In the genomic region with DNA sequence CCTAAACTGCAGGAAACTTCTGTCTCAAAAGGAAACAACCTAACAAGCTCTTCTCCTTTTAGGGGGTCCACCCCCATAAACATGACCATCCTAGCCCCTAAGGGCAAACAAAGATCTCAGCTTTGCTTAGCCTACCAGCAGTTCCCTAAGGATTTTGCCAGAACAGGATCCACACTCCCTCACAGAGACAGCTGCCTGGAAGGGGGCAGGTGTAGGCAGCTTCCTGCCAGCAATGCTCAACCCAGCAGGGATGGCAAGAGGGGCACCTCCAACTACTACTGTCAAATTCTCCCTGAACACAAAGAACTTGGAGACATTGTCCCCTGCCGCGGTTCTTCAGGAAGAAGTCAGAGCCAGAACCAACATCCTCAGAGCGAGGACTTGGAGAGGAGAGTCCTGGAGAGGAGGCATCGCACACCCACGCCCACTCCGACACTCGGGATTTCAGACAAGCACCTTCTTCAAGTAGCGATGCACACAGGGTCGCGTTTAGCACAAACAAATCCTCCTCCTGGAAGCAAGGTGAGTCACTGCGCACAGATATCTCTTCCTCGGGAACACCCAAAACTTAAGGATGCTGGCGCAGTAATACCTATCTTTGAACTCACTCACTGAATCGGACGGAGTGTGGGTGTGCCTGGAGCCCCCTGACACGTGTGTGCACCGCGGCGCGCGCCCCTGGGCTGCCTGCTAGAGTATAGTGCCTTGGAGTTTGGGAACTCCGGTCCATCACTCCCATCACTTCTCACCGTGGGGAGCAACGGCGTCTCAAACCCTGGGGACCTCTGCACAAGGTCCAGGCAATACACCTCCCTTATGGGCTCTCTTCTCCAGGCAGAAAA, we compare ENCODE assay signal across 7 mouse cellular contexts. TPM values are rescaled to one million over a fixed set of nuclear protein-coding genes. Genes with fewer than 3 reads are reported as not detected.
DNase-seq lines count a peak whose midpoint lies in the region; ATAC-seq lines count a peak whose summit lies in the region.

No protein-coding gene starts in this region.

- H3K27me3 ChIP-seq in embryonic facial prominence, embryonic 10.5 days (replicated peaks; ENCODE audit: low read depth, poor library complexity, severe bottlenecking): peaks cover 70% of the 10 kb centered on the region
- H3K27me3 ChIP-seq in hindbrain, embryonic 15.5 days: peaks cover 51% of the 10 kb centered on the region
- peaks cover 53% of the 10 kb centered on the region for H3K27me3 ChIP-seq in midbrain, embryonic 15.5 days (replicated peaks)

- peak overlapping the region; percentile 46; the same call in 1 of the 2 replicates for H3K9ac ChIP-seq in hindbrain, embryonic 15.5 days
- peak overlapping the region; percentile 43 for H3K9ac ChIP-seq in midbrain, embryonic 15.5 days

- peak; percentile 25 for DNase-seq in right cerebral cortex, adult 18-20 months
- no peak for DNase-seq in right cerebral cortex, postnatal 14 days
- peak; percentile 62 for DNase-seq in embryonic facial prominence, embryonic 10.5 days (ENCODE audit: low spot score)
- DNase-seq in thymus, postnatal 36 days: no peak
- no peak for DNase-seq in spleen, postnatal 4 days (ENCODE audit: low spot score in 2 of 2)

- WGBS in embryonic facial prominence, embryonic 10.5 days: under 1% methylated on average over 25 of the region's 25 CpGs
- 2% methylated on average over 25 of the region's 25 CpGs for WGBS in hindbrain, embryonic 15.5 days
- WGBS in midbrain, embryonic 15.5 days: under 1% methylated on average over 25 of the region's 25 CpGs

- peaks cover 49% of the 10 kb centered on the region for H3K4me1 ChIP-seq in embryonic facial prominence, embryonic 10.5 days
- H3K4me1 ChIP-seq in hindbrain, embryonic 15.5 days (replicated peaks): peaks cover 22% of the 10 kb centered on the region
- peaks cover 20% of the 10 kb centered on the region for H3K4me1 ChIP-seq in midbrain, embryonic 15.5 days

- no peaks in the 10 kb centered on the region for H3K36me3 ChIP-seq in embryonic facial prominence, embryonic 10.5 days (replicated peaks)
- no peaks in the 10 kb centered on the region for H3K36me3 ChIP-seq in hindbrain, embryonic 15.5 days
- no peaks in the 10 kb centered on the region for H3K36me3 ChIP-seq in midbrain, embryonic 15.5 days (replicated peaks)

- peak overlapping the region; percentile 80 for H3K27ac ChIP-seq in embryonic facial prominence, embryonic 10.5 days (replicated peaks)
- no peak overlapping the region for H3K27ac ChIP-seq in hindbrain, embryonic 15.5 days (replicated peaks)
- H3K27ac ChIP-seq in midbrain, embryonic 15.5 days: no peak overlapping the region

- H3K4me2 ChIP-seq in hindbrain, embryonic 15.5 days: peak overlapping the region; percentile 100
- peak overlapping the region; percentile 100 for H3K4me2 ChIP-seq in midbrain, embryonic 15.5 days

- H3K4me3 ChIP-seq in embryonic facial prominence, embryonic 10.5 days: peak overlapping the region; percentile 85
- H3K4me3 ChIP-seq in hindbrain, embryonic 15.5 days: peak overlapping the region; percentile 59
- H3K4me3 ChIP-seq in midbrain, embryonic 15.5 days: peak overlapping the region; percentile 65

- peak; percentile 20; the same call in 1 of the 2 replicates for ATAC-seq in hindbrain, embryonic 15.5 days (ENCODE audit: low FRiP score, low read depth)
- ATAC-seq in midbrain, embryonic 15.5 days (replicated peaks): peak; percentile 41

- H3K9me3 ChIP-seq in embryonic facial prominence, embryonic 10.5 days: peaks cover 5% of the 10 kb centered on the region; the same call in 1 of the 2 replicates
- no peaks in the 10 kb centered on the region for H3K9me3 ChIP-seq in hindbrain, embryonic 15.5 days
- H3K9me3 ChIP-seq in midbrain, embryonic 15.5 days: no peaks in the 10 kb centered on the region

RNA-seq across cellular contexts. Expression of a gene that starts 1.1 kb away (rescaled TPM):
- 2.9 and 3.2 TPM in 2 replicates for polyA plus RNA-seq in embryonic facial prominence, embryonic 10.5 days (2016; fragmentation: Nextera tagmentation; extraction: Ambion mirVana)
- 0.47 and 0.49 TPM in 2 replicates for polyA plus RNA-seq in hindbrain, embryonic 15.5 days (2015; fragmentation: Nextera tagmentation; extraction: Ambion mirVana)
- polyA plus RNA-seq in midbrain, embryonic 15.5 days (2015; fragmentation: Nextera tagmentation; extraction: Ambion mirVana): 0.65 and 0.91 TPM in 2 replicates

RNA-seq across cellular contexts. Expression of a gene that starts 56.1 kb away (rescaled TPM):
- 22.2 and 23.4 TPM in 2 replicates for polyA plus RNA-seq in embryonic facial prominence, embryonic 10.5 days (2016; fragmentation: Nextera tagmentation; extraction: Ambion mirVana)
- 15.9 and 16.5 TPM in 2 replicates for polyA plus RNA-seq in hindbrain, embryonic 15.5 days (2015; fragmentation: Nextera tagmentation; extraction: Ambion mirVana)
- polyA plus RNA-seq in midbrain, embryonic 15.5 days (2015; fragmentation: Nextera tagmentation; extraction: Ambion mirVana): 16.2 and 17.6 TPM in 2 replicates

Comparison
In these comparisons a context has a peak if more than half of its experiments do, and no peak if none do; other contexts are left out.
1. DNase-seq: peak in right cerebral cortex, adult 18-20 months (single experiment) and embryonic facial prominence, embryonic 10.5 days (single experiment); none in right cerebral cortex, postnatal 14 days (single experiment), thymus, postnatal 36 days (0 of 2) and spleen, postnatal 4 days (0 of 2).
2. Peak in every context shown above with its lines, with median percentiles within 50 percentile points of each other: H3K4me3 ChIP-seq.